Mouse (Mus musculus): Measurements from ENCODE around the gene Zfp704. TPM values are rescaled to one million over a fixed set of nuclear protein-coding genes. Genes with fewer than 3 reads are reported as not detected.

Zfp704 gene
- polyA plus RNA-seq, 1 experiment from 2014 or later, result 7.9 TPM

- Histone ChIP-seq H3K4me1 (replicated peaks; ENCODE audit: insufficient read depth, low read length) (peaks cover 37% of the 10 kb centered on the region), H3K4me2 (ENCODE audit: low read length) (peak overlapping the region; percentile 82), H3K9me3 (replicated peaks; ENCODE audit: low read length) (no peaks in the 10 kb centered on the region), H3K9ac (ENCODE audit: low read depth, low read length) (peak overlapping the region; percentile 93), H3K4me3 (replicated peaks; ENCODE audit: low read depth, low read length) (peak overlapping the region; percentile 82), H3K27me3 (ENCODE audit: insufficient read depth, low read length) (no peaks in the 10 kb centered on the region), H3K27ac (peak overlapping the region; percentile 97), H3K36me3 (ENCODE audit: insufficient read depth, low read length) (no peaks in the 10 kb centered on the region)
- peak; percentile 34 for ATAC-seq (replicated peaks; ENCODE audit: low FRiP score, low read depth)
- peak; percentile 68 for DNase-seq (ENCODE audit: low spot score)
- TF ChIP-seq CTCF (IDR thresholded peaks at IDR 0.05; ENCODE audit: low read depth), result no peak
- under 1% methylated on average over 59 of the region's 94 CpGs for whole genome bisulfite sequencing
Measured at GRCm38 (mm10) chr3:9608906-9609580, 842 bp downstream of the Zfp704 start.

DNA sequence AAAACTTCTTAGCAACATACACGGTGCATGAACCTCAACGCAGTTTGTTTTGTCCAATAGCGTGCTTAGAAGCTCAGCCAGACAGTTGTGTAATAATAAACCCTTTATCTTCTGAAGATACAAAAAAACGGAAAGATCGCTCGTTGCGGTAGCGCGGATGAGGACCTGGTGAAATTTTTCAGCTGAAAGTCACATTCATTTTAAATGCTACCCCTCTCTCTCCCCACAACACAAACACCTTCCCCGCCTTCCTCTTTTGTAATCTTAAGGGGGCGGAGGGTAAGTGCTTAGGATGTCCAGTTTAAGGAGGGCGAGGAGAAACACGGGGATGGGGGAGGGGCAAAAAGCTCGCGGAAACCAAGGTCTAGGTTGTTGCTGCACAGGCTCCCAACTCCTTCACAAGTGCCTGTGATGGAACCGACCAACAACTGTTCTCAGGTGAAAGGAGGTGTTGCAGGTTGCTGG lies 1.4 kb downstream of the Zfp704 start:
- TF ChIP-seq CTCF (IDR thresholded peaks at IDR 0.05; ENCODE audit: low read depth), result no peak
- peak overlapping the region; percentile 82 for H3K4me2 ChIP-seq (ENCODE audit: low read length)
- H3K9me3 ChIP-seq (replicated peaks; ENCODE audit: low read length), result no peaks in the 10 kb centered on the region
- peak overlapping the region; percentile 97 for H3K27ac ChIP-seq
- DNase-seq (ENCODE audit: low spot score) (peak; percentile 74), ATAC-seq (replicated peaks; ENCODE audit: low FRiP score, low read depth) (peak; percentile 31; the same call in 1 of the 2 replicates)
- under 1% methylated on average over 16 of the region's 16 CpGs for WGBS
- H3K4me3 ChIP-seq (replicated peaks; ENCODE audit: low read depth, low read length), result peak overlapping the region; percentile 82
- H3K9ac ChIP-seq (ENCODE audit: low read depth, low read length), result peak overlapping the region; percentile 93
- H3K36me3 ChIP-seq (ENCODE audit: insufficient read depth, low read length), result no peaks in the 10 kb centered on the region
- no peaks in the 10 kb centered on the region for H3K27me3 ChIP-seq (ENCODE audit: insufficient read depth, low read length)
- H3K4me1 ChIP-seq (replicated peaks; ENCODE audit: insufficient read depth, low read length), result peaks cover 38% of the 10 kb centered on the region

GRCm38 (mm10) chr3:9607686-9608085 lies 2.2 kb downstream of the Zfp704 start:
- H3K9ac ChIP-seq (ENCODE audit: low read depth, low read length), result no peak overlapping the region
- no peaks in the 10 kb centered on the region for H3K9me3 ChIP-seq (replicated peaks; ENCODE audit: low read length)
- no peak for DNase-seq (ENCODE audit: low spot score)
- H3K4me3 ChIP-seq (replicated peaks; ENCODE audit: low read depth, low read length), result peak overlapping the region; percentile 82; the same call in 1 of the 2 replicates
- peaks cover 38% of the 10 kb centered on the region for H3K4me1 ChIP-seq (replicated peaks; ENCODE audit: insufficient read depth, low read length)
- peak overlapping the region; percentile 82 for H3K4me2 ChIP-seq (ENCODE audit: low read length)
- ATAC-seq (replicated peaks; ENCODE audit: low FRiP score, low read depth), result no peak
- WGBS, result 62% methylated on average over 5 of the region's 5 CpGs
- H3K27me3 ChIP-seq (ENCODE audit: insufficient read depth, low read length), result no peaks in the 10 kb centered on the region
- TF ChIP-seq CTCF (IDR thresholded peaks at IDR 0.05; ENCODE audit: low read depth), result no peak
- no peak overlapping the region for H3K27ac ChIP-seq
- no peaks in the 10 kb centered on the region for H3K36me3 ChIP-seq (ENCODE audit: insufficient read depth, low read length)

DNA sequence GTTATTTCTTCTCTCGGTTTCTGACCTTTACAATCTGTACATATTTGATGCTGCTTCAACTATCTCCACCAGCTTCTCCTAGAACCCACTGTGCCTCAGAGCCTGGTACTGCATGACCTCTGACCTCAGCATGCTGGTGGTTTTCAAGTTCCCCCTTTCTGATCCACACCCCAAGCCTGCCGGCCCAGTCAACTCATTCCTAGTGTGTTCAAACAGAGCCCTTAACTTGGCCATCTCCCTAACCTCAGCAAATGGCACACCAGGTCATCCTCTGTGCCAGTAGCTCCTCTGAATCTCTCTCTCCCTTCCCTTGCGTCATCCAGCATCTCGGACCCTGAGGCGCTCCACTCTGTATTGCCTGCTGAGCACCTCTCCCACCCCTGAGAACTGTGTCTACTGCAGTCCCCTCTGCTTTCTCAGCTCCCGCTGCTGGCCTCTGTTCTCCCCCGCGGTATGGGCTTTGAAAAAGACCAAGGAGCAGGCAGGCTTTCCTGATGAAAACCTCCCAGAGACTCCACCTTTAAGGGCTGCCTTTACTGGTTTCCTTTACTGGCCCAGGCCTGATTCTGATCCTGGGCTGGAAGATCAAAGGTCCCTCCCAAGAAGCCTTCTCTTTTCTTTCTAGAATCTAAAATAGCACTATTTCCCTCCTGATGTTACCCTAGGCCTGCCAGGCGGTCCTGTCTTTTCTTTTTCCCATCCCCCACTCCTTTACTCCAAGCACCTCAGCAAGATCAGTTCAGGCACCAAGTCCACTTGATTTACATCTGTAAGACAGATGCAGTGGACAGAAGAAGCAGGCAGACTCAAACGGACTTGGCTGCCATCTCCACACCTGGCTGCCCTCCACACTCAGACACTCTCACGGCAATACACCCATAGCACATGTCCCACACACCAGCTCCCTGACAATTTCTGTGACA lies 3.8 kb downstream of the Zfp704 start:
- Histone ChIP-seq H3K4me3 (replicated peaks; ENCODE audit: low read depth, low read length) (no peak overlapping the region), H3K27me3 (ENCODE audit: insufficient read depth, low read length) (no peaks in the 10 kb centered on the region), H3K9ac (ENCODE audit: low read depth, low read length) (no peak overlapping the region), H3K4me1 (replicated peaks; ENCODE audit: insufficient read depth, low read length) (peaks cover 37% of the 10 kb centered on the region), H3K9me3 (replicated peaks; ENCODE audit: low read length) (no peaks in the 10 kb centered on the region), H3K27ac (peak overlapping the region; percentile 57), H3K4me2 (ENCODE audit: low read length) (no peak overlapping the region), H3K36me3 (ENCODE audit: insufficient read depth, low read length) (no peaks in the 10 kb centered on the region)
- ATAC-seq (replicated peaks; ENCODE audit: low FRiP score, low read depth) (no peak), DNase-seq (ENCODE audit: low spot score) (peak; percentile 41)
- TF ChIP-seq CTCF (IDR thresholded peaks at IDR 0.05; ENCODE audit: low read depth), result no peak
- 48% methylated on average over 11 of the region's 11 CpGs for WGBS

DNA sequence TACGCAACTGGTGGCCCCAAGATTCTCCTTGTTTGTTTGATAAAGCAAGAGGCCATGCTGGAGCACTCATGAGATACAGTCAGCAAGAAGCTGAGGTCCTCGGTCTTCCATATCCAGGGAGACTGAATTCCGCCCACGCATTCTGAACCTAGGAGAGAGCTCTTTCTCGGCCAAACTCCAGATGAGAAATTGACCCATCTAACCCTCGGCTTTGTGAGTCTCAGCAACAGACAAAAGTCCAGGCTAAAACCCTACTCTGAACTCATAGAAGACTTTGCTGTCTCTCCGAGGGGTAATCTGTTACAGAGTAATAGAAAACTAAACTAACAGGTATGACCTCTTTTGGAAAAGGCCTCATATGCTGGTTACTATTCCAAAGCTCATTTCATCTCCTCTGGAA lies 4.9 kb downstream of the Zfp704 start:
- ATAC-seq (replicated peaks; ENCODE audit: low FRiP score, low read depth) (no peak), DNase-seq (ENCODE audit: low spot score) (no peak)
- Histone ChIP-seq H3K27ac (peak overlapping the region; percentile 73), H3K4me2 (ENCODE audit: low read length) (no peak overlapping the region), H3K36me3 (ENCODE audit: insufficient read depth, low read length) (no peaks in the 10 kb centered on the region), H3K9ac (ENCODE audit: low read depth, low read length) (no peak overlapping the region), H3K4me3 (replicated peaks; ENCODE audit: low read depth, low read length) (no peak overlapping the region), H3K27me3 (ENCODE audit: insufficient read depth, low read length) (no peaks in the 10 kb centered on the region), H3K4me1 (replicated peaks; ENCODE audit: insufficient read depth, low read length) (peaks cover 28% of the 10 kb centered on the region), H3K9me3 (replicated peaks; ENCODE audit: low read length) (no peaks in the 10 kb centered on the region)
- WGBS, result 54% methylated on average over 7 of the region's 7 CpGs
- no peak for TF ChIP-seq CTCF (IDR thresholded peaks at IDR 0.05; ENCODE audit: low read depth)

GRCm38 (mm10) chr3:9603866-9604265 lies 6.0 kb downstream of the Zfp704 start:
- no peak for ATAC-seq (replicated peaks; ENCODE audit: low FRiP score, low read depth)
- peak overlapping the region; percentile 73; the same call in 1 of the 2 replicates for H3K27ac ChIP-seq
- WGBS, result 73% methylated on average over 4 of the region's 4 CpGs

More at GRCm38 (mm10) chr3:9603866-9604265, 6.0 kb downstream of the Zfp704 start:
- Histone ChIP-seq H3K27me3 (ENCODE audit: insufficient read depth, low read length) (no peaks in the 10 kb centered on the region), H3K9ac (ENCODE audit: low read depth, low read length) (no peak overlapping the region), H3K4me2 (ENCODE audit: low read length) (no peak overlapping the region), H3K9me3 (replicated peaks; ENCODE audit: low read length) (no peaks in the 10 kb centered on the region), H3K4me1 (replicated peaks; ENCODE audit: insufficient read depth, low read length) (peaks cover 28% of the 10 kb centered on the region), H3K4me3 (replicated peaks; ENCODE audit: low read depth, low read length) (no peak overlapping the region), H3K36me3 (ENCODE audit: insufficient read depth, low read length) (no peaks in the 10 kb centered on the region)
- no peak for TF ChIP-seq CTCF (IDR thresholded peaks at IDR 0.05; ENCODE audit: low read depth)
- no peak for DNase-seq (ENCODE audit: low spot score)
